Mouse (Mus musculus): ENCODE measurements around the gene Cenpo.
"Not testable (repeated sequence)": the region's sequence is repeated elsewhere in the genome, so short reads cannot be mapped to it uniquely, and the experiment has no call there.

Gene Cenpo

GRCm38 (mm10) chr12:4233572-4234508 lies at the start of gene Cenpo, which contains the start of gene Ptrhd1:
Gene Cenpo, minus strand, starts transcription at chr12:4234294.
Gene Ptrhd1, plus strand, starts transcription at chr12:4234027.
- DNase-seq (ENCODE audit: low spot score in 2 of 2) = peak; percentile 92 to 94

- no peak for DNase-seq (ENCODE audit: low spot score in 2 of 2)
Observed at GRCm38 (mm10) chr12:4279878-4280277, 45.8 kb upstream of the Cenpo start.

GRCm38 (mm10) chr12:4278978-4279755 lies 45.1 kb upstream of the Cenpo start:
- no peak for DNase-seq (ENCODE audit: low spot score in 2 of 2)

- no peak for DNase-seq (ENCODE audit: low spot score in 2 of 2)
Observed at GRCm38 (mm10) chr12:4271078-4271477, 37.0 kb upstream of the Cenpo start.

GRCm38 (mm10) chr12:4267765-4268164 lies 33.7 kb upstream of the Cenpo start:
- DNase-seq (ENCODE audit: low spot score in 2 of 2) = no peak

- no peak for DNase-seq (ENCODE audit: low spot score in 2 of 2)
Observed at GRCm38 (mm10) chr12:4252742-4253655, 18.9 kb upstream of the Cenpo start.

- DNase-seq (ENCODE audit: low spot score in 2 of 2) = no peak
Observed at GRCm38 (mm10) chr12:4249786-4250185, 15.7 kb upstream of the Cenpo start.

GRCm38 (mm10) chr12:4245742-4246141 lies 11.6 kb upstream of the Cenpo start:
- DNase-seq (ENCODE audit: low spot score in 2 of 2) = no peak

GRCm38 (mm10) chr12:4243805-4244204 lies 9.7 kb upstream of the Cenpo start:
- DNase-seq (ENCODE audit: low spot score in 2 of 2) = no peak

- DNase-seq (ENCODE audit: low spot score in 2 of 2) = not testable (repeated sequence)
Observed at GRCm38 (mm10) chr12:4240281-4240680, 6.2 kb upstream of the Cenpo start.

- no peak for DNase-seq (ENCODE audit: low spot score in 2 of 2)
Observed at GRCm38 (mm10) chr12:4237481-4237880, 3.4 kb upstream of the Cenpo start.

- no peak for DNase-seq (ENCODE audit: low spot score in 2 of 2)
Observed at GRCm38 (mm10) chr12:4232777-4233176, 1.3 kb downstream of the Cenpo start.

GRCm38 (mm10) chr12:4230156-4230555 lies 3.9 kb downstream of the Cenpo start:
- DNase-seq (ENCODE audit: low spot score in 2 of 2) = no peak

- DNase-seq (ENCODE audit: low spot score in 2 of 2) = no peak
Observed at GRCm38 (mm10) chr12:4212908-4213307, 21.2 kb downstream of the Cenpo start.

- DNase-seq (ENCODE audit: low spot score in 2 of 2) = no peak
Observed at GRCm38 (mm10) chr12:4211174-4211573, 22.9 kb downstream of the Cenpo start.

GRCm38 (mm10) chr12:4209196-4209595 lies 24.9 kb downstream of the Cenpo start:
- no peak for DNase-seq (ENCODE audit: low spot score in 2 of 2)

- DNase-seq (ENCODE audit: low spot score in 2 of 2) = peak in 1 of 2 experiments; percentile 66
Observed at GRCm38 (mm10) chr12:4208405-4209133, 25.5 kb downstream of the Cenpo start.

GRCm38 (mm10) chr12:4206106-4206505 lies 28.0 kb downstream of the Cenpo start:
- no peak for DNase-seq (ENCODE audit: low spot score in 2 of 2)

- DNase-seq (ENCODE audit: low spot score in 2 of 2) = no peak
Observed at GRCm38 (mm10) chr12:4202206-4202605, 31.9 kb downstream of the Cenpo start.

GRCm38 (mm10) chr12:4201454-4202200 lies 32.5 kb downstream of the Cenpo start:
- DNase-seq (ENCODE audit: low spot score in 2 of 2) = peak in 1 of 2 experiments; percentile 14
